Mouse (Mus musculus): ENCODE measurements around the gene Coro1b.

The Coro1b gene

GRCm38 (mm10) chr19:4142416-4143173 lies 5.8 kb upstream of the Coro1b start:
- DNase-seq (ENCODE audit: low spot score in 2 of 2) = no peak

GRCm38 (mm10) chr19:4143759-4144268 lies 4.6 kb upstream of the Coro1b start, which contains the start of gene Cabp4:
Cabp4 (minus strand) TSS chr19:4144033.
- no peak for DNase-seq (ENCODE audit: low spot score in 2 of 2)

DNA sequence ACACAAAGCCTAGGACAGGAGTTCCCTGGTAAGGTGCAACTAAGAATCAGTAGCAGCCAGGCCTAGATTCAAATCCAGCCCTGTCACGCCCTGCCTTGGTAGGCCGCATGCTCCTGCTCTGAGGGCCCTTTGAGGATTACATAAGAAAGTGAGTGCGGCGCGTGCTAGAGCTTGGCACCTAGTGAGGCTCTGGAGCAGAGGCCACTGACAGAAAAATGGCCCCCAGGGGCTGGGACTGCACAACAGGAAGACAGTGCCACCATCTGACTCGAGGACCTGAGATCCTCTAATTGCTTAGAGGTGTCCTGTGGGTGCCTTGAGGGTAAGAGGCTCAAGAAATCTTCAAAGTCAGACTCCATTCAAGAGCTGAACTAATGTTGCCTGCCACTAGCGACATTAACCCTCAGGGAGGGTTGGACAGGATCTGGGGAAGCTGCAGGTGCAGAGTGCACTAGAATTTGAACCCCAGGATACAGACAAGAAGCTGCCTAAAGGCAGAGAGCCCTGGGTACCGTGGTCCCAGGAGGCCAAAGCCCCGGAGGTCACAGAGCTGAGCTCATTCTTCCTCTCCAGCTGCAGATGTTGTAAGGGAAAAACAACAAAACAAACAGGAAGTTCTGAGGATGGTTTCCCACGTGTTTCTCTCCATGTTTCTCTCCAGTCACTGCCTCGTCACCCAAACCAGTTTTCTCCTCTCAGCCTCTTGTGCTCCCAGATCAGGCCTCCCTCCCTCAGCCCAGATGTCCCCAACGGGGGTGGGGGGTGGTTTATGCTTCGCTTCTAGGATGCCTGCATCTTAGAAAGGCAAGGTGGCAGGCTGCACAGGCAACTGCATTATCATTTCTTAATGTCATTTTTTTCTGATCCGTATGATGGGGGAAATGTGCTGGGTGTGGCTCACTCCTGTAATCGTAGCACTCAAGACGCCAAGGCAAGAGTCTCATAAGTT lies 3.6 kb upstream of the Coro1b start:
- no peak for DNase-seq (ENCODE audit: low spot score in 2 of 2)

- no peak for DNase-seq (ENCODE audit: low spot score in 2 of 2)
These were observed 2.5 kb upstream of the Coro1b start for GRCm38 (mm10) chr19:4145936-4146335.

DNA sequence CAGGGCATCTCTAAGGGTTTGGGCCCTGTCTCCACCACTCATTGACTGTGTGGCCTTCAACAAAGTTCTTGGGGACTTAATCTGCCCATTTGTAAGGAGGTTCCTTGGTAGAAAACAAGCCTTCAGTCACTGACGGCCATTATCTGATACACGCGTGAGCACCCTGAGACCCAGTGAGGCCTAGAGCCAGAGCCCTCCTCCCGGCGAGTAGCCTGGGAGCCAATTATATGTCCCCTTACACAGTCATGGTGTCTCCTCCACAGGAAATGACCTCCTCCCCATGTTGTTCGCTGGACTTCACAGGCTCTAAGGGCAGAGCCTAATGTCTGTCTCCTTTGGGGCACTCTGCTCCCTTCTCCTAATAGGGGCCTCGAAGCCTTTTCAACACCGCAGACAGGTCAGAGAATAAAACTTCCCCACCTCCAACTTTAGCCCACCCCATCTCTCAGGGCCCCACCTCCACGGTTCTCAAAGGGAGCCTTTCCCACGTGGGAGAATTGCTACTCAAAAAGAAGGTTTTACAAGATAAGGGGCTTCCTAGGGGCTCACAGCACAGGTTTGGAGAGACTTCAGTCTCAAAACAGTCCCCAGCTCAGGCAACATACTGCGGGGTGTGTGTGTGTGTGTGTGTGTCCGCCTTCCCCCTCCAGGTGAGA lies 1.9 kb upstream of the Coro1b start:
- DNase-seq (ENCODE audit: low spot score in 2 of 2) = no peak

DNA sequence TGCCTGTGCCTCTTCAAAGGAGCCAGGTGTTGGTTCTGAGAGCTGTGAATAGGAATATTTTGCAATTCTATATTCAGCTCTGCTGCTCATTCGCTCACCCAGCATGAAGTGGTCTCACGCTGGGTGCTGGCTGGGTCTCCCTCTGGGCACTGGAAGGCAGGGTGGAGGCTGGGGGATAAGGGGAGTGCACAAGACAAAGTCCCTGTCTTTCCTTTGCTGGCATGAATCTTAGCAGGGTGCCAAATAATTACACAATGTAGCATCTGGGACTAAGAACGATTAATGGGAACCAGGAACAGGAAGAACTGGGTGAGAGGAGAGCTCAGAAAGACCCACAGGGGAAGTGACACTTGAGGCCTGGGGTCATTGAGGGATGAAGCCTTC lies 1.4 kb upstream of the Coro1b start:
- no peak for DNase-seq (ENCODE audit: low spot score in 2 of 2)

GRCm38 (mm10) chr19:4147782-4148490 lies 483 bp upstream of the Coro1b start:
- DNase-seq (ENCODE audit: low spot score in 2 of 2) = no peak

- DNase-seq (ENCODE audit: low spot score in 2 of 2) = no peak
These were observed 400 bp downstream of the Coro1b start for GRCm38 (mm10) chr19:4148819-4149218.

GRCm38 (mm10) chr19:4149283-4149682 lies 864 bp downstream of the Coro1b start:
- DNase-seq (ENCODE audit: low spot score in 2 of 2) = no peak

GRCm38 (mm10) chr19:4149764-4150461 lies 1.5 kb downstream of the Coro1b start:
- no peak for DNase-seq (ENCODE audit: low spot score in 2 of 2)

DNA sequence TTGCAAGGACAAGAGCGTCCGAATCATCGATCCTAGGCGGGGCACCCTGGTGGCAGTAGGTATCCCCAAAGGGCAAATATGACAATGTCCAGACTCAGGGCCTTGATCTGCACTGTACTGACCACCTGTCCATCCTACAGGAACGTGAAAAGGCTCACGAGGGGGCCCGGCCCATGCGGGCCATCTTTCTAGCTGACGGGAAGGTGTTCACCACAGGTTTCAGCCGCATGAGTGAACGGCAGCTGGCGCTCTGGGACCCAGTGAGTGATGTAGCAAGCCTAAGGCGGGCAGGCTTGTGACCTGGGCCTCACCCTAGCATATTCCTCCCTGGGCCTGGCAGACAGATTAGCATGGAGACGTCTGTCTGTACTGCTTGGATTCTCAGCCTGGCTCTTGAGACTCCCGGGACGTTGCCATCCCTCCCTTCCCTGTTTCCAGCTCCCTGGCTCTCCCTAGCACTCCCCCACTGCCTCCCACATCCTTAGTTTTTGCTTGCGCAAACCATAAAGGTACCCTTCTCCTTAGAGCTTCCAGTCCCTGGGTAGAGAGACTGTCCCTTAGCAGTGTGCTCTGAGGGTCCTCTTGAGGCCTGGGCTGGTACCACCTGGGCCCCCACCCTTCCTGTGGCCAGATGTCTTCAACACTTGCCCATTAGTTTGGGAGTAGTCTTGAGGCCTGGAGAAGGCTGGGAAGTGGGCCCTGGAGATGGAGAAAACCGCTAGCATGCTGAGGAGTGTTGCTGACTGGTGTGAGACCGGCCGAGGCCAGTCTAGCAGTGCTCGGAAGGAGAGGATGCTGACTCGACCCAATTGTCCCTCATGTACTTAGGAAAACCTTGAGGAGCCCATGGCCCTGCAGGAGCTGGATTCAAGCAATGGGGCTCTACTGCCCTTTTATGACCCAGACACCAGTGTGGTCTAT lies 2.4 kb downstream of the Coro1b start:
- no peak for DNase-seq (ENCODE audit: low spot score in 2 of 2)

- no peak for DNase-seq (ENCODE audit: low spot score in 2 of 2)
These were observed 3.1 kb downstream of the Coro1b start for GRCm38 (mm10) chr19:4151488-4151860.

DNA sequence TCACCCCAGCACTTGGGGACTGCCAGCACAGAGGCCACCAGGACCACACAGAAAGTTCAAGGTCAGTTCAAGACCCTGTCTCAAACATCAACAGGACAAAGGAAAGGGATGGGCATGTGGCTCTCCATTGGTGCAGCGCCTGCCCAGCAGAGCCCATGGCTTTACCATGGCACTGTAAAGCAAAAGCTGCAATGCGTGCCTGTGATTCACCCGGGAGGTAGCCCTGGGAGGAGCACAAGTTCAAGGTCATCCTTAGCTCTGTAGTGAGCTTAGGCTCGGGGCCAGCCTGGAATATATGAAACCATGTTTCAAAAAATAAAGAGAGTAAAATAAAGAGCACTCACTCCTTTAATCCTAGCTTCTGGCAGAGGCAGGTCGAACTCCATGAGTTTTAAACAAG lies 3.5 kb downstream of the Coro1b start:
- DNase-seq (ENCODE audit: low spot score in 2 of 2) = no peak

GRCm38 (mm10) chr19:4152445-4153231 lies 4.2 kb downstream of the Coro1b start:
- DNase-seq (ENCODE audit: low spot score in 2 of 2) = no peak

GRCm38 (mm10) chr19:4153232-4153654 lies 4.8 kb downstream of the Coro1b start, which contains the start of gene Ptprcap:
Ptprcap (plus strand) TSS chr19:4153604.
- DNase-seq (ENCODE audit: low spot score in 2 of 2) = no peak

DNA sequence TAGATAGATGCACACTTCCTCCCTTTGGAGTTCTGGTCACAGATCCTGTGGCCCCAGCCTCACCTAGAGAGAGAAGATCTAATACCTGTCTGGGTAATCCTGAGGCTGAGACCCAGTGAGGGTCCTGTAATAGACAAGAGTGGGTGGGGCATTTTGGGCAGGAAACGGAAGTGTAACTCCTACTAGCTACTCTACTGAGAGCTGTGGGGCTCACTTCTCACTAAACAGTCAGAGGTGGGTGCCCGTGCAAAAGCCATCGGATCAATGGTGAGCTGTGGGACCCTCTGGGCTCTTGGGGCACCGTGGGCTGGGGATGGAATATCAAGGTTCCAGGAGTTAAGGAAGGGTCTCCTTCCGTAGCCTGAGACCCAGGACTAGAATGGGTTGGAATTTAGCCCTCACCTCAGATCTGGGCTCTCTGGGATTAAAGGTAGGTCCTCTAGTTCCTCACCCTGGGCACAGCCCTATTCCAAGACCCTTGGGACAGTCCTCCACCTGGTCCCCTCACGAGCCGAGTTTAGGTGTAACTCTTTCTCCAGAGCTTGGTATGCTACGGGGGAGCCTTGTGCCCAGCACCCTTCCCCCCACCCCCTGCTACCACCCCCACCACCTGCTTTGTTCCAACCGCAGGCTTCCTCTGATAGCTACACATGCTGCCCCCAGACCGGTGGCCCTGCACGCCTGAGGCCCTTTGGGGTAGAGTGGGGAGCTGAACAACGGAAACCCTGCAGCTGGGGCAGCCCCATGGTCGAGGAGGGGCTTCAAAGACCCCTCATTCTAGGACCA lies 6.2 kb downstream of the Coro1b start:
- no peak for DNase-seq (ENCODE audit: low spot score in 2 of 2)

- no peak for DNase-seq (ENCODE audit: low spot score in 2 of 2)
These were observed 7.0 kb downstream of the Coro1b start for GRCm38 (mm10) chr19:4155223-4156072.

Measured in frontal cortex, postnatal 25 days (tissue).